Mouse (Mus musculus) left cerebral cortex, postnatal 4 days (tissue): Measurements from ENCODE around the gene Ntm. TPM values are rescaled to one million over a fixed set of nuclear protein-coding genes. Genes with fewer than 3 reads are reported as not detected.
A peak's percentile ranks its signal among the peaks of the same experiment; 100 is the strongest.

Experiments
- DNase-seq: peaks from one replicate; pipeline ENCODE4 v3.0.0-alpha.2; 2022
- intact Hi-C: fragments of 180-260 bp; cut with DNase I; formaldehyde crosslinking; loops from one replicate; pipeline ENCODE4 v1.15.1; 2025
- total RNA-seq, 2 experiments: library from RNA; stranded (reverse); gene quantifications; 2 replicates each; pipeline ENCODE4 v1.2.3; 2021

Gene Ntm
- total RNA-seq, 2 experiments from 2014 or later: 269 to 280 TPM

- no peak for DNase-seq
- intact Hi-C loops: loop anchor here (2.0 to 10.0 kb wide), 3 partner anchors 161 to 461 kb away; partner anchors contain the start of gene Ntm
These were observed 159.1 kb downstream of the Ntm start for GRCm38 (mm10) chr9:29803738-29804285.

GRCm38 (mm10) chr9:29802990-29803737 lies 159.8 kb downstream of the Ntm start:
- intact Hi-C loops: loop anchor here (2.0 to 10.0 kb wide), 3 partner anchors 162 to 462 kb away; partner anchors contain the start of gene Ntm
- peak; percentile 55 for DNase-seq

GRCm38 (mm10) chr9:29802071-29802705 lies 160.8 kb downstream of the Ntm start:
- DNase-seq: peak; percentile 63
- intact Hi-C loops: loop anchor here (2.0 to 10.0 kb wide), 3 partner anchors 163 to 463 kb away; partner anchors contain the start of gene Ntm

- intact Hi-C loops: loop anchor here (10.0 kb wide), 1 partner anchor 131 kb away; no protein-coding TSS in a partner anchor
- no peak for DNase-seq
These were observed 166.7 kb downstream of the Ntm start for GRCm38 (mm10) chr9:29796281-29796680.

GRCm38 (mm10) chr9:29791199-29791915 lies 171.6 kb downstream of the Ntm start:
- DNase-seq: peak; percentile 78
- intact Hi-C loops: loop anchor here (10.0 kb wide), 1 partner anchor 127 kb away; no protein-coding TSS in a partner anchor

GRCm38 (mm10) chr9:29790017-29790416 lies 172.9 kb downstream of the Ntm start:
- intact Hi-C loops: loop anchor here (10.0 kb wide), 1 partner anchor 125 kb away; no protein-coding TSS in a partner anchor

GRCm38 (mm10) chr9:29788855-29789254 lies 174.1 kb downstream of the Ntm start:
- DNase-seq: no peak
- intact Hi-C loops: no loop called here

More at GRCm38 (mm10) chr9:29790017-29790416, 172.9 kb downstream of the Ntm start:
- no peak for DNase-seq

GRCm38 (mm10) chr9:29787408-29787807 lies 175.5 kb downstream of the Ntm start:
- no peak for DNase-seq
- intact Hi-C loops: no loop called here

- intact Hi-C loops: no loop called here
- no peak for DNase-seq
These were observed 180.2 kb downstream of the Ntm start for GRCm38 (mm10) chr9:29782697-29783096.

GRCm38 (mm10) chr9:29779739-29780138 lies 183.2 kb downstream of the Ntm start:
- no peak for DNase-seq
- intact Hi-C loops: no loop called here

- intact Hi-C loops: no loop called here
- no peak for DNase-seq
These were observed 186.0 kb downstream of the Ntm start for GRCm38 (mm10) chr9:29776951-29777350.

GRCm38 (mm10) chr9:29776542-29776941 lies 186.4 kb downstream of the Ntm start:
- DNase-seq: no peak
- intact Hi-C loops: no loop called here

- intact Hi-C loops: no loop called here
- no peak for DNase-seq
These were observed 186.9 kb downstream of the Ntm start for GRCm38 (mm10) chr9:29776030-29776429.

GRCm38 (mm10) chr9:29772625-29773388 lies 190.1 kb downstream of the Ntm start:
- peak; percentile 58 for DNase-seq

GRCm38 (mm10) chr9:29771870-29772269 lies 191.1 kb downstream of the Ntm start:
- intact Hi-C loops: no loop called here
- DNase-seq: no peak

More at GRCm38 (mm10) chr9:29772625-29773388, 190.1 kb downstream of the Ntm start:
- intact Hi-C loops: no loop called here

GRCm38 (mm10) chr9:29771071-29771785 lies 191.7 kb downstream of the Ntm start:
- no peak for DNase-seq
- intact Hi-C loops: no loop called here

GRCm38 (mm10) chr9:29769361-29769760 lies 193.6 kb downstream of the Ntm start:
- intact Hi-C loops: no loop called here
- no peak for DNase-seq

GRCm38 (mm10) chr9:29765990-29766980 lies 196.7 kb downstream of the Ntm start:
- intact Hi-C loops: no loop called here
- peak; percentile 25 for DNase-seq
